Mouse (Mus musculus): Measurements from ENCODE around the gene Ildr1. TPM values are rescaled to one million over a fixed set of nuclear protein-coding genes. Genes with fewer than 3 reads are reported as not detected.

Ildr1 gene
- polyA plus RNA-seq, 1 experiment from 2014 or later = 0.14 TPM

DNA sequence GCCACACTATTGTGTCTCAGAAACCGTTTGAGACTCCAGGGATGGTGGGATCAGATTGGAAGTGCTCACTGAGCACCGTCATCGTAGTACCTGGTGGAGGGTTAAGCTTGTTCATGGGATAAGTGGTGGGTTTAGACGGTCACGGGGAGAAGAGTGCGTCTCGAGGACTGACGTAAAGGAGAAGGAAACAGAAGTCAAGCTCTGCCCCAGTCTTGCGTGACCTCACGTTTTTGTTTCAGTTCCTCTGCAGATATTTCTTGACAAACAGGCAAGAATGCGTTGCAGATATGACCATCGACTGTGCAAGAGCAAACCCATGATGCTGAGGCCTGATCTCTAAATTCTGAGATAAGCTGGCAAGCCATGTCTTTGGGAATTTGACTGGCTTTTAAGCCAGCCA, 18.0 kb downstream of the Ildr1 start:
- Histone ChIP-seq H3K4me2 (ENCODE audit: low read depth, low read length) (no peak overlapping the region), H3K27me3 (ENCODE audit: control insufficient read depth, insufficient read depth, low read depth, low read length) (no peaks in the 10 kb centered on the region), H3K9me3 (replicated peaks; ENCODE audit: control insufficient read depth, low read length) (no peaks in the 10 kb centered on the region), H3K27ac (ENCODE audit: low read length) (no peak overlapping the region), H3K36me3 (ENCODE audit: control insufficient read depth, insufficient read depth) (no peaks in the 10 kb centered on the region), H3K4me1 (ENCODE audit: control insufficient read depth, low read depth, low read length) (no peaks in the 10 kb centered on the region), H3K4me3 (ENCODE audit: low read depth, low read length) (no peak overlapping the region), H3K9ac (ENCODE audit: low read depth, low read length) (no peak overlapping the region)
- 47% methylated on average over 12 of the region's 12 CpGs for WGBS (ENCODE audit: insufficient replicate concordance)
- no peak for ATAC-seq (ENCODE audit: low read depth)

DNA sequence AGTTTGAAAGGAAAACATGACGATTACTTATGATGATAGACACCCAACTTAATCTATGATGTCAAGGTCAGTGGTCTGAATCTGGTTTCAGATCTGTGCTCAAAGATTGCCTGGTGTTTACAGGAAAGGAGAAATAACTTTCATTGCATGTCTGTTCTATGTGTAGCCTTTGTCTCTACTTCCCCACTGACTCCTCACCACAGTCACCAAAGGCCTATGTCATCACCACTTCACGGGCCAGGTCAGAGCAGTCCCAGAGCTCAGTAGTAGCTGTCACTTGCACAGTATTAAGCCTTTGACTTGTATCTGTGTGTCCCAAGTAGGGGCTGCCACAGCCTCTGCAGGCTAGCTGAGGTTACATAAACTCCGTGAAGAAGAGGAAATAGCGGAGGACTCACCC, 23.7 kb downstream of the Ildr1 start:
- Histone ChIP-seq H3K4me3 (ENCODE audit: low read depth, low read length) (no peak overlapping the region), H3K36me3 (ENCODE audit: control insufficient read depth, insufficient read depth) (no peaks in the 10 kb centered on the region), H3K27ac (ENCODE audit: low read length) (no peak overlapping the region), H3K27me3 (ENCODE audit: control insufficient read depth, insufficient read depth, low read depth, low read length) (no peaks in the 10 kb centered on the region), H3K9ac (ENCODE audit: low read depth, low read length) (no peak overlapping the region), H3K4me1 (ENCODE audit: control insufficient read depth, low read depth, low read length) (no peaks in the 10 kb centered on the region), H3K9me3 (replicated peaks; ENCODE audit: control insufficient read depth, low read length) (no peaks in the 10 kb centered on the region), H3K4me2 (ENCODE audit: low read depth, low read length) (no peak overlapping the region)
- WGBS (ENCODE audit: insufficient replicate concordance) = 41% methylated on average over 4 of the region's 4 CpGs
- ATAC-seq (ENCODE audit: low read depth) = no peak

DNA sequence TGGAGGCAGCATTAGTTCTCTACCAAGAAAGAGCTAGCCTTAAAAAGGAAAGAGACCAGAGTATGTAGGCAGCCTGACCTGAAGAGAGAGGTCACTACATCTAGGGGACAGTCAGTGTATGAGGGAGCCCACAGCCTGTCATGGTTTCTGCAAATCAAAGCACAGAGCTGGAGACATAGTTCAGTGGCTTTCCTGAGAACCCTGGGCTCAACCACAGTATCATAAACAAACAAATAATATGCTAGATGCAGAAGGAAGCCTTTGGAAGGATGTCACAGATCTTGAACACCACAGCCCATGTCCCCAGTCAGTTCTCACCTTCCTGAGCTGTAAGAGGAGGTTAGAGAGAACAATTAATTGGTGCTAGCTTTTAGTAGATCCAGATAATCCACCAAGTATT, 24.9 kb downstream of the Ildr1 start:
- Histone ChIP-seq H3K27me3 (ENCODE audit: control insufficient read depth, insufficient read depth, low read depth, low read length) (no peaks in the 10 kb centered on the region), H3K27ac (ENCODE audit: low read length) (no peak overlapping the region), H3K9ac (ENCODE audit: low read depth, low read length) (no peak overlapping the region), H3K9me3 (replicated peaks; ENCODE audit: control insufficient read depth, low read length) (no peaks in the 10 kb centered on the region), H3K4me2 (ENCODE audit: low read depth, low read length) (no peak overlapping the region), H3K4me3 (ENCODE audit: low read depth, low read length) (no peak overlapping the region), H3K36me3 (ENCODE audit: control insufficient read depth, insufficient read depth) (no peaks in the 10 kb centered on the region), H3K4me1 (ENCODE audit: control insufficient read depth, low read depth, low read length) (no peaks in the 10 kb centered on the region)
- no peak for ATAC-seq (ENCODE audit: low read depth)

DNA sequence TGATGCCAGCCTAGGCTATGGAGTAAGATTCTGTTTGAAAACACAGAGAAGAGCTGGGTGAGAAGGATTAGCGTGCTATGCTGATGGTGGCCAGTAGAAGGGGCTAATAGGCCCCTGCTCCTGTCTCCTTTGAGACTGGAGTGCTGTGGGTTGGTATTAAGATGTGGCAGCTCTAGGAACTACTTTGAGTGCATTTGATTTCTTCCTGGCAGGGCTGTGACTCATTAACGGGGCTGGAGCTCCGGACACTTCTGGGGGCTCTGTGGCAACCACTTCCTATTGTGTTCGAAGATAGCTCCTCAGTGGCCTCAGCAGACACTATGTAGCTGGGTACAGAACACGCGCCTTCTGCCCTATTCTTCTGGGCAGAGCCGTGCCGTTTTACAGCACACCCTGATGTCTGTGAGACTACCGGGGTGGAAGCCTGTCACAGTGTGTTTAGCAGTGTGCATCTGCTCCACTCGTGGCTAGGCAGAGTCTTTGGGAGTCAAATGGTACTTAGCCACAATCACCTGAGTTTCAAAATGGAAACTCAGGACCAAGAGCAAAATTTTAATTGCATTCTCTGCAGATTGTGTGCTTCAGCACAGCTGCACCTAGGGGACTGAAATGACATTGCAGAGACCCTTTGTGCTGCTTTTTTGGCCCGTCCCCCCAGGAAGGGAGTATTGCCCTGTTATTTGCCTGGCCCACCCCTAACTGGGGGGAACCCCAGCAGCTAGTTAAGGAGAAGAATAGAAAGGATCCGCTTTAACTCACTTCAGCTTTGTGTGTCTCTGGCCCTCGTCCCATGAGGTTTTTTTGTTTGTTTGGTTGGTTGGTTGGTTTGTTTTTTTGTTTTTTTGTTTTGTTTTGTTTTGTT, 26.6 kb downstream of the Ildr1 start:
- no peak overlapping the region for H3K9ac ChIP-seq (ENCODE audit: low read depth, low read length)
- ATAC-seq (ENCODE audit: low read depth) = no peak
- H3K36me3 ChIP-seq (ENCODE audit: control insufficient read depth, insufficient read depth) = no peaks in the 10 kb centered on the region
- no peaks in the 10 kb centered on the region for H3K27me3 ChIP-seq (ENCODE audit: control insufficient read depth, insufficient read depth, low read depth, low read length)
- H3K4me1 ChIP-seq (ENCODE audit: control insufficient read depth, low read depth, low read length) = no peaks in the 10 kb centered on the region
- H3K4me2 ChIP-seq (ENCODE audit: low read depth, low read length) = no peak overlapping the region
- 22% methylated on average over 13 of the region's 13 CpGs for WGBS (ENCODE audit: insufficient replicate concordance)
- no peak overlapping the region for H3K27ac ChIP-seq (ENCODE audit: low read length)
- no peaks in the 10 kb centered on the region for H3K9me3 ChIP-seq (replicated peaks; ENCODE audit: control insufficient read depth, low read length)
- H3K4me3 ChIP-seq (ENCODE audit: low read depth, low read length) = no peak overlapping the region

DNA sequence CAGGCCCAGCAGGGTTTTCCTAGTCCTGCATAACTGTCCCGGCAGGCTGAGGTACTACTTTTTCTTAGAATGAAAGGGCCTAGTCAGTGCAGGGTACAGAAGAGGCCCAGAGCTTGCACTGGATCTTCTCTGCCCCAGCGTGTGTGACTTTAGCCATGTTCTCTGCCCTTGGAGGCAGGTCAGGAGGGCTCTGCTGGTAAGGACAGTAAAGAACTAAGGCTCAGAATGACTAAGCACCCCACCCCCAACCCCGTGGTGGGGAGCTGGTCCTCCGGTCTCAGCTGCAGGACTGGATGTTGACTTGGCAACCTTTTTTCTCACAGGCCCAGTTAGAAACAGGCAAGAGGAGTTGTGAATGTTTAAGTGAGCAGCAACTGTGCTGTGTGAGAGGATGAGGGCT, 29.0 kb downstream of the Ildr1 start:
- Histone ChIP-seq H3K9ac (ENCODE audit: low read depth, low read length) (no peak overlapping the region), H3K27me3 (ENCODE audit: control insufficient read depth, insufficient read depth, low read depth, low read length) (no peaks in the 10 kb centered on the region), H3K4me3 (ENCODE audit: low read depth, low read length) (no peak overlapping the region), H3K27ac (ENCODE audit: low read length) (no peak overlapping the region), H3K36me3 (ENCODE audit: control insufficient read depth, insufficient read depth) (no peaks in the 10 kb centered on the region), H3K4me1 (ENCODE audit: control insufficient read depth, low read depth, low read length) (no peaks in the 10 kb centered on the region), H3K4me2 (ENCODE audit: low read depth, low read length) (no peak overlapping the region), H3K9me3 (replicated peaks; ENCODE audit: control insufficient read depth, low read length) (no peaks in the 10 kb centered on the region)
- no peak for ATAC-seq (ENCODE audit: low read depth)
- 21% methylated on average over 4 of the region's 4 CpGs for WGBS (ENCODE audit: insufficient replicate concordance)

DNA sequence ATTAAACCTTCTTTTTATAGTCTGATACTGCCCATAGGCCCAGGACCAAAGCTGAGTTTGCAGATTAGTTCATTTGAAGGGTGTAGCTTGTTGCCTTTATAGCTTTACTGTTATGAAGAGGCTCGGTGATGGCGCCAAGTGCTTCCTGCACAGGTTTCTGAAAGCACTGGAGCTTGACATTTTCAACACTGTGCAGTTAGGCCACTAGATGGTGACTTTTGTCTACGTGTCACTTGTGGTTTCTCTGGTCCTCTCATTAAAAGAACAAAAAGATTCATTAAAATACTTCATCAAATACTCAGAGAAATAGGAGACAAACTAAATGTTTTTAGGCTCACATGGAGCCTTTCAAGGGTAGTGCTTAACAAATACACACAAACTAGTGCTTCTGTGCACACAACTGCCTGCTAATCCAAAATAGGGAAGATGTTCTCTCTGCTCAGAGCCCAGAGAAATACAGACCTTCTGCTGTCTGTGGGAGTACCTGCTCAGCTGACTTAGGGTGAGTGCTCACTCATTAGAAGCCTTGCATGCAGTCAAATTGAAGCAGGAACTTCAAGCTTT, 30.2 kb downstream of the Ildr1 start:
- Histone ChIP-seq H3K36me3 (ENCODE audit: control insufficient read depth, insufficient read depth) (no peaks in the 10 kb centered on the region), H3K9me3 (replicated peaks; ENCODE audit: control insufficient read depth, low read length) (no peaks in the 10 kb centered on the region), H3K9ac (ENCODE audit: low read depth, low read length) (no peak overlapping the region), H3K4me2 (ENCODE audit: low read depth, low read length) (no peak overlapping the region), H3K27me3 (ENCODE audit: control insufficient read depth, insufficient read depth, low read depth, low read length) (no peaks in the 10 kb centered on the region), H3K27ac (ENCODE audit: low read length) (no peak overlapping the region), H3K4me3 (ENCODE audit: low read depth, low read length) (no peak overlapping the region), H3K4me1 (ENCODE audit: control insufficient read depth, low read depth, low read length) (no peaks in the 10 kb centered on the region)
- ATAC-seq (ENCODE audit: low read depth) = no peak
- WGBS (ENCODE audit: insufficient replicate concordance) = 32% methylated on average over 3 of the region's 3 CpGs

DNA sequence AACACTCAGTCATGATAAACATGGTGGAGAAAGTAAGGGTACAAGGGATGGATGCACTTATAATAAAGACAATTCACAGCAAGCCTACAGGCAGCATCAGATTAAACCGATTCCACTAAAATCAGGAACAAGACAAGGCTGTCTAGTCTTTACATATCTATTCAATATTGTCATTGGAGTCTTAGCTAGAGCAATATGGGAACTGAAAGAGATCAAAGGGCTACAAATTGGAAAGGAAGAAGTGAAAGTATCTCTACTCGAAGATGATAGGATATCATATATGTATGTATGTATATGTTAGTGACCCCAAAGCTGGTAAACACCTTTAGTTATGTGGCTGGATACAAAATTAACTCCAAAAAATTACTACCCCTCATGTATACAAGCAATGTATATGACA, 35.2 kb downstream of the Ildr1 start:
- no peaks in the 10 kb centered on the region for H3K27me3 ChIP-seq (ENCODE audit: control insufficient read depth, insufficient read depth, low read depth, low read length)
- no peak overlapping the region for H3K4me2 ChIP-seq (ENCODE audit: low read depth, low read length)
- no peak overlapping the region for H3K27ac ChIP-seq (ENCODE audit: low read length)
- H3K9me3 ChIP-seq (replicated peaks; ENCODE audit: control insufficient read depth, low read length) = no peaks in the 10 kb centered on the region
- H3K36me3 ChIP-seq (ENCODE audit: control insufficient read depth, insufficient read depth) = no peaks in the 10 kb centered on the region
- ATAC-seq (ENCODE audit: low read depth) = no peak
- 61% methylated on average over 2 of the region's 2 CpGs for WGBS (ENCODE audit: insufficient replicate concordance)
- no peak overlapping the region for H3K4me3 ChIP-seq (ENCODE audit: low read depth, low read length)
- H3K4me1 ChIP-seq (ENCODE audit: control insufficient read depth, low read depth, low read length) = no peaks in the 10 kb centered on the region
- no peak overlapping the region for H3K9ac ChIP-seq (ENCODE audit: low read depth, low read length)

DNA sequence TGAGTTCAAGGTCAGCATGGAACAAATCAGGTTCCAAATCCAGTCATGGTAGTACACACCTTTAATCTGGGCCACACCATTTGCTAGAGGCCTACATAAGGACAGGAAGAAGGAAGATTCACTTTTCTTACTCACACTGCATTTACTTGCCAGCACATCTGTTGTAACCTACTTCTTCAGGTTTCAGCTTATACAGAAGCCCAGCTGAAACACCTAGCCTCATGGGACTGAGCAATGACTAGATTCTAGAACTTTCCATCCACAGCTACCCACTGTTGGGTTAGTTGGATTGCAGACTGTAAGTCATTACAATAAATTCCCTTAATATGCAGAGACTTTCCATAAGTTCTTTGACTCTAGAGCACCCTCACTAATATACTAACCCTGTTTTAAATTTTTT, 38.8 kb downstream of the Ildr1 start:
- Histone ChIP-seq H3K4me2 (ENCODE audit: low read depth, low read length) (no peak overlapping the region), H3K4me1 (ENCODE audit: control insufficient read depth, low read depth, low read length) (no peaks in the 10 kb centered on the region), H3K9me3 (replicated peaks; ENCODE audit: control insufficient read depth, low read length) (no peaks in the 10 kb centered on the region), H3K27me3 (ENCODE audit: control insufficient read depth, insufficient read depth, low read depth, low read length) (no peaks in the 10 kb centered on the region), H3K27ac (ENCODE audit: low read length) (no peak overlapping the region), H3K36me3 (ENCODE audit: control insufficient read depth, insufficient read depth) (no peaks in the 10 kb centered on the region), H3K9ac (ENCODE audit: low read depth, low read length) (no peak overlapping the region), H3K4me3 (ENCODE audit: low read depth, low read length) (no peak overlapping the region)
- no peak for ATAC-seq (ENCODE audit: low read depth)

DNA sequence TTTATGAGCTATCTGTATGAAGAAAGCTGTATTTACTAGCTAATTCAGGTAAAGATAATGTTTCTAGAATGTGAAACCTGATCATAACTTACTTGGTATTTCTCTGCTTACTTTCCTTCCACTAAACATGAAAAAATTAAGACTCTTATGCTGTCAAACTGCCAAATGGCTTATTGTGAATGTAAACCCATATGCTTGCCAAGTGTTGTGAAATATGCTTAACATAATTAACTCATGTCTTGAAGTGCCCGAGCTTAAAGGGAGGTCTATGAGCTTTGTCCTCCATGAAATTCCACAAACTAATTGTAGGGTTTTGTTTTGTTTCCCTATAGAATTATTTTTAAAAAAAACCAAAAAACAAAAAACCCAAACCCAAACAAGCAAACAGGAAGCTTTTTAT, 40.0 kb downstream of the Ildr1 start:
- no peak overlapping the region for H3K9ac ChIP-seq (ENCODE audit: low read depth, low read length)
- no peaks in the 10 kb centered on the region for H3K4me1 ChIP-seq (ENCODE audit: control insufficient read depth, low read depth, low read length)
- ATAC-seq (ENCODE audit: low read depth) = no peak
- no peaks in the 10 kb centered on the region for H3K27me3 ChIP-seq (ENCODE audit: control insufficient read depth, insufficient read depth, low read depth, low read length)
- no peak overlapping the region for H3K27ac ChIP-seq (ENCODE audit: low read length)
- no peak overlapping the region for H3K4me2 ChIP-seq (ENCODE audit: low read depth, low read length)
- WGBS (ENCODE audit: insufficient replicate concordance) = 39% methylated on average over 1 of the region's 1 CpGs
- H3K4me3 ChIP-seq (ENCODE audit: low read depth, low read length) = no peak overlapping the region
- no peaks in the 10 kb centered on the region for H3K36me3 ChIP-seq (ENCODE audit: control insufficient read depth, insufficient read depth)
- H3K9me3 ChIP-seq (replicated peaks; ENCODE audit: control insufficient read depth, low read length) = no peaks in the 10 kb centered on the region

Measured in liver, embryonic 16.5 days (tissue).